Mouse (Mus musculus): Measurements from ENCODE around the gene Krt222. TPM values are rescaled to one million over a fixed set of nuclear protein-coding genes. Genes with fewer than 3 reads are reported as not detected.
"Not testable (repeated sequence)": the region's sequence is repeated elsewhere in the genome, so short reads cannot be mapped to it uniquely, and the experiment has no call there.

The Krt222 gene
- polyA plus RNA-seq, 1 experiment from 2014 or later, result 8.1 TPM

DNA sequence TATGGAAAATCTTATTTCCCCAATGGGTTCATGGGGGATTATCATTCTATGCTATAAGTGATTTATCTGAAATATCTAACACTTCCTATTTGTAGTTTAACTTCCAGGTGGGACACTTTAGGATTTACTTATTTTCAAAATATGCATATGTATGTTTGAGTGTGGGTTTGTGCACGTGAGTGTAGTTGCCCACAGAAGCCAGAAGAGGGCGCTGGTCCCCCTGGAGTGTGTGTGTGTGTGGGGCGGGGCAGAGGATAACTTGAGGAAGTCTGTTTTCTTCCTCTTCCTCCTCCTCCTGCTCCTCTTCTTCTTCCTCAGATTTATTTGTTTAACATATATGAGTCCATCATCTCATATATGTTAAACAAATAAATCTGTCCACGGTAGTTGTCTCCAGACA lies 12.3 kb upstream of the Krt222 start:
- no peaks in the 10 kb centered on the region for H3K9me3 ChIP-seq
- no peak for ATAC-seq (replicated peaks)
- H3K36me3 ChIP-seq (replicated peaks), result no peaks in the 10 kb centered on the region
- H3K4me3 ChIP-seq, result no peak overlapping the region
- H3K4me2 ChIP-seq, result no peak overlapping the region
- H3K27me3 ChIP-seq (replicated peaks), result no peaks in the 10 kb centered on the region
- no peaks in the 10 kb centered on the region for H3K4me1 ChIP-seq
- WGBS, result 75% methylated on average over 4 of the region's 4 CpGs
- H3K9ac ChIP-seq, result no peak overlapping the region
- no peak overlapping the region for H3K27ac ChIP-seq

DNA sequence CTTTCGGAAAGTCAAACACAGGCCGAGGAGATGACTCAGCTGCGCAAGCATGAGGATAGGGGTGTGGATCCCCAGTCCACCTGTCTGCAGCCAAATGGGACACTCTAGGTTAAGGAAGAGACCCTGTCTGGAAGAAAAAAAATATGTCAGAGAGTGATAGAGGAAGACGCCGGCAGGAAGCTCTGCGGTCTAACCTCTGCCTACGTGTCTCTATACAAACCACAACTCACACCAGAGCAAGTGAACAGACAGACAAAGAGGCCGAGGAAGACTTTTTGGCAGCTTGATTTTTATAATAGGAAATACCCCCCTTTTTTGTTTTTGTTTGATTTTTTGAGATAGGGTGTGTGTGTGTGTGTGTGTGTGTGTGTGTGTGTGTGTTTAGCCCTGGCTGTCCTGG lies 11.4 kb upstream of the Krt222 start:
- Histone ChIP-seq H3K4me3 (no peak overlapping the region), H3K27ac (no peak overlapping the region), H3K36me3 (replicated peaks) (no peaks in the 10 kb centered on the region), H3K27me3 (replicated peaks) (no peaks in the 10 kb centered on the region), H3K4me2 (no peak overlapping the region), H3K4me1 (no peaks in the 10 kb centered on the region), H3K9ac (no peak overlapping the region), H3K9me3 (no peaks in the 10 kb centered on the region)
- 96% methylated on average over 8 of the region's 8 CpGs for WGBS
- no peak for ATAC-seq (replicated peaks)

- Histone ChIP-seq H3K9me3 (no peaks in the 10 kb centered on the region), H3K27me3 (replicated peaks) (no peaks in the 10 kb centered on the region), H3K9ac (no peak overlapping the region), H3K27ac (no peak overlapping the region), H3K4me2 (no peak overlapping the region), H3K4me1 (no peaks in the 10 kb centered on the region), H3K36me3 (replicated peaks) (no peaks in the 10 kb centered on the region), H3K4me3 (no peak overlapping the region)
- 56% methylated on average over 2 of the region's 2 CpGs for WGBS
- no peak for ATAC-seq (replicated peaks)
Measured at GRCm38 (mm10) chr11:99253893-99254292, 10.0 kb upstream of the Krt222 start.

GRCm38 (mm10) chr11:99252671-99253070 lies 8.8 kb upstream of the Krt222 start:
- WGBS, result 57% methylated on average over 8 of the region's 8 CpGs
- no peak overlapping the region for H3K27ac ChIP-seq
- no peak for ATAC-seq (replicated peaks)

DNA sequence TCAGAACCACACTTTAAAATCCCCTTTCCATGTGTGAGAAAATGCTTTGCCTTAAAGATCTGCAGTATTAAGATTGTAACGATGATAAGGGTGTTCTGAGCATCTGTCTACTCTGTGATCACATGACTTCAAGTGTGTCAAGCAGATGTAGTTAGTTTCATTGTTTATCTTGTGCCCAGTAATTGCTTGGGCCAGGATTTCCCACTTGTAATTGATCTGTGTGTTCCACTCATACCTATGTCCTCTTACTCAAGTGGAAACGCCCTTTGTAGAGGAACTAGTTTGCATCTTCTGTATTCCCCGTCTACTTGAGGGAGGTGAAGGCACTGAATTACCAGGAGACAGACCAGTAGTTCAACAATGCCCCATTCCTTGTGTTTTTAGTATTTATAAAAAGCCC lies 6.8 kb upstream of the Krt222 start:
- no peak for ATAC-seq (replicated peaks)
- no peak overlapping the region for H3K4me3 ChIP-seq
- WGBS, result 84% methylated on average over 3 of the region's 3 CpGs
- H3K27me3 ChIP-seq (replicated peaks), result no peaks in the 10 kb centered on the region
- H3K9ac ChIP-seq, result no peak overlapping the region
- no peak overlapping the region for H3K27ac ChIP-seq
- no peaks in the 10 kb centered on the region for H3K9me3 ChIP-seq
- H3K36me3 ChIP-seq (replicated peaks), result no peaks in the 10 kb centered on the region
- no peaks in the 10 kb centered on the region for H3K4me1 ChIP-seq
- no peak overlapping the region for H3K4me2 ChIP-seq

More at GRCm38 (mm10) chr11:99252671-99253070, 8.8 kb upstream of the Krt222 start:
- Histone ChIP-seq H3K27me3 (replicated peaks) (no peaks in the 10 kb centered on the region), H3K4me3 (no peak overlapping the region), H3K4me1 (no peaks in the 10 kb centered on the region), H3K4me2 (no peak overlapping the region), H3K9me3 (no peaks in the 10 kb centered on the region), H3K9ac (no peak overlapping the region), H3K36me3 (replicated peaks) (no peaks in the 10 kb centered on the region)

DNA sequence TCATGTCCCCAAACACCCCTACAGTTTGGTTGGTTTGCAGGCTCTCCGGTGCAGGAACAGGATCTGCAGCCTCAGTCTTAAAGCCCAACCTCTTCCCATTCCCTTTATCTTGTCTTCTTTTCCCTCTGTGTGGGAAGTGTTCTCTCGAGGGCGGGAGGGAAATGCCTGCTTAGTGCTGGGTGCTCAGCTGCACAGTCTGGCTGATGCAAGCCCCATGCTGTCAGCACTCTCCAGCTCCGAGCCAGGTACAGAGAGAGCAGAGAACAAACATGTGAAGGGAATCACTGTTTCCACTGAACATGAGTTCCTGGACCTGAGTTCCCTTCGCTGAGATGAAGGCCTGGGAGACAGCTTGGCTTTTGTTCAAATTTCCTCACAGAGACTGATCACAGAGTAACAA lies 6.4 kb upstream of the Krt222 start:
- no peak for ATAC-seq (replicated peaks)
- H3K4me3 ChIP-seq, result no peak overlapping the region
- H3K27me3 ChIP-seq (replicated peaks), result no peaks in the 10 kb centered on the region
- no peak overlapping the region for H3K9ac ChIP-seq
- H3K4me1 ChIP-seq, result no peaks in the 10 kb centered on the region
- H3K4me2 ChIP-seq, result no peak overlapping the region
- H3K36me3 ChIP-seq (replicated peaks), result no peaks in the 10 kb centered on the region
- no peak overlapping the region for H3K27ac ChIP-seq
- WGBS, result 54% methylated on average over 5 of the region's 5 CpGs
- no peaks in the 10 kb centered on the region for H3K9me3 ChIP-seq

- Histone ChIP-seq H3K9me3 (no peaks in the 10 kb centered on the region), H3K4me3 (no peak overlapping the region), H3K4me2 (no peak overlapping the region), H3K9ac (no peak overlapping the region), H3K27me3 (replicated peaks) (no peaks in the 10 kb centered on the region), H3K27ac (no peak overlapping the region), H3K4me1 (peaks cover 2% of the 10 kb centered on the region), H3K36me3 (replicated peaks) (no peaks in the 10 kb centered on the region)
- 59% methylated on average over 4 of the region's 4 CpGs for WGBS
- ATAC-seq (replicated peaks), result no peak
Measured at GRCm38 (mm10) chr11:99249115-99249514, 5.2 kb upstream of the Krt222 start.

DNA sequence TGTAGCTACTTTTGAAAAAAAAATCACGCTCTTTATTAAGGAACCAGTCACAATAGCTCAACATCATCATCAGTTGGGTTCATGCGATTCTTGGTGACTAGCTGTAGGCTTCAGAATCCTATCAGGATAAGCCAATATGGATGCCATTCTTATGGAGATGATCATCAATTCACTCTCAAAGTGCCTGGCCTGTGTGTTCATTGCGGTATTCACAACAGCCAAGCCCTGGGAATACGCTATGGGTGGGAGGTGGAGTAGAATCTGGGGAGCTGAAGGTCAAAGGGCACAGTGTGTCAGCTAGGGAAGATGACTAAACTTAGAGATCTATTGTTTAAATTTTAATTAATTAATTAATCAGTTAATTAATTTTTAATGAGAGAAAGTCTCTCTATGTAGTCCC lies 4.0 kb upstream of the Krt222 start:
- no peaks in the 10 kb centered on the region for H3K36me3 ChIP-seq (replicated peaks)
- H3K4me2 ChIP-seq, result no peak overlapping the region
- no peak for ATAC-seq (replicated peaks)
- no peak overlapping the region for H3K9ac ChIP-seq
- WGBS, result 97% methylated on average over 4 of the region's 4 CpGs
- no peak overlapping the region for H3K27ac ChIP-seq
- no peaks in the 10 kb centered on the region for H3K9me3 ChIP-seq
- no peaks in the 10 kb centered on the region for H3K27me3 ChIP-seq (replicated peaks)
- H3K4me3 ChIP-seq, result no peak overlapping the region
- peaks cover 5% of the 10 kb centered on the region for H3K4me1 ChIP-seq

DNA sequence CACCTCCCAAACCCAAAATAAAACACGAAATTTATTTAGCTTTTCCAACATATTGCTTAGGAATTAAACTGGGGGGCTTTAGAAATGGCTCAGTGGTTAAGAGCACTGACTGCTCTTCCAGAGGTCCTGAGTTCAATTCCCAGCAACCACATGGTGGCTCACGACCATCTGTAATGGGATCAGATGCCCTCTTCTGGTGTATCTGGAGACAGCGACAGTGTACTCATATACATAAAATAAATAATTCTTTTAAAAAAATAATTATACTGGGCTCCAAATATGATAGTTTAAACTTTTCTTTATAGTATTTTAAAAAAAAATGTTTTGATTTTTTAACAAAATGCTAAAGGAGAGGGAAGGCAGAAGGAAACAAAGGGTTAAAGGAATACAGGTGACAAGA lies 634 bp upstream of the Krt222 start:
- ATAC-seq (replicated peaks); H3K27ac ChIP-seq; H3K4me2 ChIP-seq; H3K4me1 ChIP-seq; H3K9me3 ChIP-seq; H3K9ac ChIP-seq; H3K36me3 ChIP-seq (replicated peaks); H3K4me3 ChIP-seq; H3K27me3 ChIP-seq (replicated peaks): not testable (repeated sequence)
- WGBS, result 41% methylated on average over 3 of the region's 3 CpGs

DNA sequence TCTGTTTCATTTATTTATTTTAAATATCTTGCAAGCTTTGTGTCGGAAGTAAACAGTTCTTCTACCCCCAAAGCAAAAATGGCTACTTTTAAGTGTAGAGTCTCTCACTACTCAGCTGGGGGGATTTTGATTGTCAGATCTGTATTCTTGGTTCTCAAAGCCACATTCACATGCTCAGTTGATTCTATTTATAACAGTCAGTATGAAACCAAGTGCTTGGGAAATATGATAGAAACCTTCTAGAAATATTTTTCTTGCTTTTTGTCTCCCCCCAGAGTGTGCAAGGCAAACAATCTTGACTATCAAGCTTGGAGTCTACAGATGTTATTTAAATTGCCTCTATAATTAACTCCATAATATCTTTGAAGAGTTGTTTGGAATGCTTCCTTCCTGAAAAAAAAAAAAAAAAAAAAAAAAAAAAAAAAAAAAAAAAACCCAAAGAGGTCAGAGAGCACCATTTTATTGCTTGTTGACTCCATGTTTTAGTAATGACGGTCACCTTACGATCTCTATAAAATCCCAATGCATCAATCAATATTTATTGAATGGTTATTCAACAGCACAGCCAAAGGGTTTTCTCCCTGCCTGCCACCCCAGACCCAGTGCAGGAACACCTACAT lies 575 bp downstream of the Krt222 start:
- Histone ChIP-seq H3K9me3 (no peaks in the 10 kb centered on the region), H3K4me1 (peaks cover 5% of the 10 kb centered on the region), H3K36me3 (replicated peaks) (no peaks in the 10 kb centered on the region), H3K27me3 (replicated peaks) (no peaks in the 10 kb centered on the region), H3K4me3 (peak overlapping the region; percentile 44), H3K4me2 (peak overlapping the region; percentile 51), H3K27ac (peak overlapping the region; percentile 78), H3K9ac (peak overlapping the region; percentile 44)
- WGBS, result 55% methylated on average over 3 of the region's 3 CpGs
- no peak for ATAC-seq (replicated peaks)

DNA sequence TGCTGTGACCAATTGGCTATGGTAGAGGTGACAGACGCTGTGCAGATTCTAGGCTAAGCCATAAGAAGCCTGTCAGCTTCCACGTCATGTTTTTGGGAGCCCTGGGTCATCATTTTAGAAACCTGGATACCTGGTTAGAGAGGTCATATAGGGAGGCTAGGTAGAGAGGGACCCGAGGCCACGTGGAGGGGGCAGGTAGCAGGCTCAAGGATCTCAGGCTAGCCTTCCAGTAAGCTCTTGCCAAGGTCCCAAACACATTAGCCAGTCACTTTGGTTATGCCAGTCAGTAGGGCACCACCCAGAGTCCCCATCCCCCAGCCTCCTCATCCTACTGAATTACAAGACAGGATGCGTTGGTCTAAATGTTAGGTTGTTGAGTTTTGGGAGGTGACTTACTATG lies 1.8 kb downstream of the Krt222 start:
- 71% methylated on average over 5 of the region's 5 CpGs for WGBS
- no peak overlapping the region for H3K4me2 ChIP-seq
- no peaks in the 10 kb centered on the region for H3K36me3 ChIP-seq (replicated peaks)
- H3K4me1 ChIP-seq, result peaks cover 5% of the 10 kb centered on the region
- no peaks in the 10 kb centered on the region for H3K27me3 ChIP-seq (replicated peaks)
- no peaks in the 10 kb centered on the region for H3K9me3 ChIP-seq
- H3K4me3 ChIP-seq, result no peak overlapping the region
- H3K27ac ChIP-seq, result no peak overlapping the region
- ATAC-seq (replicated peaks), result no peak
- no peak overlapping the region for H3K9ac ChIP-seq

DNA sequence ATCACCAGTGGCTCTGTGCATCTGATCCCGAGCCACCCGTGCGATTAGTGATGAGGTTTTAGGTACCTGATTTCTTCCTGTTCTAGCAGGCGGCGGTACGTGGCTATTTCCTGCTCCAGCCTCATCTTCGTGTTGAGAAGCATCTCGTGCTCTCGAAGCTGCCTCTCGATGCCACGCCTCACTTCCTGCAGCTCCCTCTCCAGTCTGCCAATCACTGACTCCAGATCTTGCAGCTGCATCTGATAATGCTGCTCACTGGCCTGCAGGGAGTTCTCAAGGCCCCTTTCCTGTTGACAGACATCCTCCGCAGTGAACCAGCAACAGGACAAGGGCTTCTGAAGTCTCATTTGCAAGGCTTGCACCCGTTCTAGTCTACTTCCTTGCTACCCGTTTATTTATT lies 5.4 kb downstream of the Krt222 start:
- Histone ChIP-seq H3K4me3 (no peak overlapping the region), H3K9me3 (no peaks in the 10 kb centered on the region), H3K27ac (no peak overlapping the region), H3K36me3 (replicated peaks) (no peaks in the 10 kb centered on the region), H3K4me2 (no peak overlapping the region), H3K4me1 (no peaks in the 10 kb centered on the region), H3K27me3 (replicated peaks) (no peaks in the 10 kb centered on the region), H3K9ac (no peak overlapping the region)
- WGBS, result 66% methylated on average over 14 of the region's 14 CpGs
- no peak for ATAC-seq (replicated peaks)

- Histone ChIP-seq H3K4me2 (peak overlapping the region; percentile 78), H3K4me1 (peaks cover 33% of the 10 kb centered on the region), H3K4me3 (peak overlapping the region; percentile 98), H3K27me3 (replicated peaks) (no peaks in the 10 kb centered on the region), H3K27ac (peak overlapping the region; percentile 97), H3K9me3 (no peaks in the 10 kb centered on the region), H3K9ac (peak overlapping the region; percentile 99), H3K36me3 (replicated peaks) (no peaks in the 10 kb centered on the region; the same call in 1 of the 2 replicates)
- 24% methylated on average over 15 of the region's 15 CpGs for WGBS
- ATAC-seq (replicated peaks), result peak; percentile 48
Measured at GRCm38 (mm10) chr11:99231049-99231816, 12.7 kb downstream of the Krt222 start.

Data from midbrain, embryonic 15.5 days (tissue).